Mouse (Mus musculus) brain, embryonic 14.5 days (tissue): ENCODE data around the gene Olfr370. TPM values are rescaled to one million over a fixed set of nuclear protein-coding genes. Genes with fewer than 3 reads are reported as not detected.

Source experiments
- DNase-seq: peaks from one replicate; pipeline ENCODE4 v3.0.0-alpha.2; 2011; ENCODE audit warnings: low read depth
- CTCF ChIP-seq: fragments of 200-500 bp; IDR thresholded peaks from 2 replicates; pipeline ENCODE4 v1.5.1; 2012; ENCODE audit warnings: inconsistent platforms, mild to moderate bottlenecking, moderate library complexity, borderline replicate concordance; ENCODE audit not compliant: insufficient read depth, insufficient read length; ENCODE audit errors: extremely low read depth
- POLR2A ChIP-seq: fragments of 200-500 bp; IDR thresholded peaks from 2 replicates; pipeline ENCODE4 v1.6.1; 2012; ENCODE audit warnings: mild to moderate bottlenecking, inconsistent platforms, borderline replicate concordance; ENCODE audit not compliant: poor library complexity, insufficient read depth, insufficient read length, severe bottlenecking; ENCODE audit errors: extremely low read depth
- polyA plus RNA-seq: library from polyadenylated mRNA; depleted of rRNA; stranded (reverse); fragments of >200 nt; gene quantifications from 2 replicates; pipeline ENCODE4 v1.2.3, GENCODE M21; 2012

The Olfr370 gene
- polyA plus RNA-seq, 1 experiment: 0.15 TPM

DNA sequence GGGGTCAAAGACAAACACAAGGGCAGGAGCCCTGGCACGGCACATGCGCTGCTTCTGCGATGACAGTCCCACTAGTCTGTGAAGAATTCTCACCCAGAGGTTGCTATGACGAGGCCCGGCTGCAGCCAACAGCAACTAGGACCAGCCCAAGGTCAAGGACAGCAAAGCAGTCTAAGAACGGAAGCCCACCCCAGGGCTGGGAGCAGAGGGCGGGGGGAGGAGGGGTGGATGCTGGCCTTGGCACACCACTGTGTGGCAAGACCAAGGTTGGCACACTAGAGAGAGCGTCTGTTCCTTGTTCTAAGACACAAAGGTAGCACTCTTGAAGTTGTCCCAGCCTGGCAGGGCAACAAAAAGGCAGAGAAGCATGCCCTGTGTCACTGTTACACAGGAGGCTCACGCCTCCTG lies 41.8 kb downstream of the Olfr370 start:
- peak; percentile 42 for DNase-seq
- TF ChIP-seq POLR2A: no peak
- TF ChIP-seq CTCF: no peak

DNA sequence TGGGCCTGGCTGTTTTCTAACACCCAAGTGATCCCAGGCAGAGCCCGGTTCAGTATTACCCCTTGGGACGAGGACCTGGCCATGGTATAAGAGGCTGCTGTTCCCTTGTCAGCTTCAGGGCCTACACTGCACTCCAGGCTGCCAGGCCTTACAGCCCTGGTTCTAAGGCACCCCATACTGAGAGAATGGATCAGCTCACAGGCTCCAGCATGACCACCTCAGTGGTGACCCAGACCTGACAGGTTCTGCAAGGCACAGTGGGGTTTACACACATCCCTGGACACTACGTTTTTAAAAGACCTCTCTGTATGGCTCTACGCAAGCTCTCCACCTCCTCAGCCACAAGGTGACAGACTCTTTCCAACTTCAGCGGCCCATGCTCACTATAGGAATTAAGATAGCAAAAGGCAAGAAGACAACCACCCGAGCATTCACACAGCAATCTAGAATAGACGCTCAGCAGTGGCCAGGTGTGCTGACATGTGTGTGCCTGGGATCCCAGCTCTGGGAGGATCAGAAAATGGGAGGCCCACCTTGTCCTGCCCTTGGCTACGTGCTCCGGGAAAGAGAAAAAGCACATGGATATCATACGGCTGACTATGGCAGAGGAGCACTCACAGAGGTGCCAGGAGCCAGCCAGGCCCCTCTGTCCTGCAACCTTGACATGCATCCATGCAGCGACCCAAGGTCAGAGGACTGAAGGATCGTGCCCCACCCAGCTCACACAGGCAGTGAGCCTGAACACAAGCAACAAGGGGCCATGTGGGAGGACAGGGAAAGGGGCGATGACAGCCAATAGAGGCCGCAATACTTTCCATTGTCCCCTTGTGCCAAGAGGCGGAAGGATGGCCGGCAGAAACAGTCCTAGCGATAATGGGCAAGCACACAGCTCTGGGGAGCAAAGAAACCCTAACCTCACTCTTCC lies 42.8 kb downstream of the Olfr370 start:
- TF ChIP-seq POLR2A (no peak), CTCF (no peak)

DNA sequence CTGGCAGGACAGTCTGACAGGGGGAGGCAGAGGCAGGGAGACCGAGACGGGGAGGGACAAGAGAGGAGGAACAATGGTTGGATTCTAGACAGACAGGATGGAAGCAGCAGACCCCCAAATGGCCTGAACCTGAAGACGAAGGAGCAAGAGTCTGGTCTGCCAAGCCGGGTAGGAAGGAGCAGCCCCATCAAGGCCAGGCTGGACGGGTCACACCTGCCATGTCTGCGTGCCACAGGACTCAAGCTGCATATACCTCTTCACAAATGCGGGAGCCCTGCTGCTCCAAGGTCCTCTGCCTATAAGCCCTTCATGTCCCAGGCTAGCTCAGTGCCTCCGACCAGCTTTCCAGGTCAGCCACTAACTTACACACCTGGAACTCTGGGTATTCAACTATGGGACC lies 44.1 kb downstream of the Olfr370 start:
- no peak for TF ChIP-seq POLR2A
- no peak for TF ChIP-seq CTCF
- no peak for DNase-seq

More for the DNA sequence above, 42.8 kb downstream of the Olfr370 start:
- DNase-seq: no peak

DNA sequence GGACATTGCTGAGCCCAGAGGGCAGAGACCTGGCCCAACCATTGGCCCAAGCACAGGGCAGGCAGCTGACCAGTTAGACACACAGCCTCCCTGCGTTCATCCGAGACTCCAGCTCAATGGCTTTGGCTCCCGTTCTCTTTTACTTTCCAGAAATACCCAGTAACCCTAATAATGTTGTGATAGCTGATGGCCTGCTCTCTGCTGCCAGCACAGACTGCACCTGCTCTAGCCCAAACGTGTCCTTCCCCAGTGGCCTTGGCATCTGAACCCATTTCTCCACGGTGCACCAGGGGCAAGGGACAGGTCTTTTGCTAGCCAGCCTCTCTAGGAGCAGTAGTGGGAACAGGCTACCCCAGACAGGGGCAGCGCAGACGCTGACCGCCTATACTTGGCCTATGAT lies 45.2 kb downstream of the Olfr370 start:
- TF ChIP-seq CTCF (no peak), POLR2A (no peak)
- no peak for DNase-seq

DNA sequence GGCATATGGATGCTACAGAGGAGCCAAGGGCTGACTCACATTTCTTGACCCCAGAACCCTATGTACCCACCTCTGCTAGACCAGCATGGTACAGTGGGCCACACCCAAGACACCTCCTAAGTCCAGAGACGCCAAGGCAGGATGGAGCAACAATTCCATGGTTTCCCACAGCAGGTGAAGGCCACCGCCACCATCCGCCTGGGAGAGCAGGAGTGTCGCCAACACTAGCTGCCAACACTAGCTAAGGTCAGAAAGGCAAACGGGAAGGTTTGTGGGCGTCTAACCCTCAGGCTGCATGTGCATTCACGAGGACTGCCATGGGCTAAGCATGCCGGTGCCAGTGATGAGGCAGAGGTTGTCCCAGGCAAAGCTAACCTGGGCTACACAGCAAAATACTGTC lies 46.6 kb downstream of the Olfr370 start:
- no peak for DNase-seq
- TF ChIP-seq CTCF: no peak
- TF ChIP-seq POLR2A: no peak

DNA sequence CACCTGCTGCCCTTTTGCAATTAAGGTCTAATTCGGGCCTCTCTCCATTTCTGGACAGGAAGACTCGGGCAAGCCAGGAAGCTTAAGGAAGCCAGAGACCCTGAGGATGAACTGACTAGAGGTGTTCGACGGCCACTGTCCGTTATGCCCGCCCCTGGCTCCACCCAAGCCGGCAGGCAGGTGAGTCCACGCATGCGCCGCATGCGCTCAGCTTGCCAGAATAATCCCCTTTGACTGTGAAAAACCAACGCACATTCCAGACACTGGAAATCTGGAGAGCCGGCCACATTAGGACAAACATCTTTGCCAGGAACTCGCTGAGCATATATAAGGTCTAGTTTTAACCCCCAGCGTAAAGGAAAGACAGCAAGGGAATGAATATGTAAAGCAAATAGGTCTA lies 47.7 kb downstream of the Olfr370 start:
- no peak for DNase-seq
- no peak for TF ChIP-seq CTCF
- TF ChIP-seq POLR2A: no peak

DNA sequence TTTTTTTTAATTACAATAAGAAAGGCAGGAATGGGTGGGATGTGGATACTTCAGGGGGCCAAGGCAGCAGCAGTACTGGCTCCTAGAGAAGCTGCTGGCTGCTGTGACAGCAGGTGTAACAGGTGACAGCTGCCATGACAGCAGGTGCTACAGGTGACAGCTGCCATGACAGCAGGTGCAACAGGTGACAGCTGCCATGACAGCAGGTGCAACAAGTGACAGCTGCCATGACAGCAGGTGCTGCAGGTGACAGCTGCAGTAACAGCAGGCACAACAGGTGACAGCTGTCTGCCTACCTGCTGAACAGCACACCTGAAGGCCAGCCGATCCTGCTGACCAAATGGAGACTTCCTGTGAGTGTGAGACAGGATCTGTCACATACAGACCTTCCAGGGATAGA lies 49.2 kb downstream of the Olfr370 start:
- TF ChIP-seq POLR2A: no peak
- TF ChIP-seq CTCF: no peak
- DNase-seq: peak; percentile 31

DNA sequence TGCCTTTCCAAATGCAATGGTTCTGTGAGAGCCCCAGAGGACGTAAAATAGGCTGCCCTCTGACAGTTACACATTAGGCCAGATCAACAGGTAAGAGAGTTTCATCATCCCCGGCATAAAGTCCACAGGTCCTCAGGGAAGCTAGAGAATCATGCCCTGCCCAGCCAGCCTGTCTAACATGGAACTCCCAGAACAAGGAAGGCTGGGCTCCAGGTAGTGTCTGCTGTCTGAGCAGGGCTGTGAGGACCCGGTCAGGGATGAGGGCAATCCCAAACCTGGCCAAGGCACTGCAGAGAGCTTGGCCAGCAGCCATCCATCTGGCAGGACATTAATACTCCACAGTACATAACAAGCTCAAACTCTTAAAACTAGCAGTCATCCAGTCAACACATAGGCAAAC lies 49.8 kb downstream of the Olfr370 start:
- DNase-seq: no peak
- TF ChIP-seq CTCF (no peak), POLR2A (no peak)

DNA sequence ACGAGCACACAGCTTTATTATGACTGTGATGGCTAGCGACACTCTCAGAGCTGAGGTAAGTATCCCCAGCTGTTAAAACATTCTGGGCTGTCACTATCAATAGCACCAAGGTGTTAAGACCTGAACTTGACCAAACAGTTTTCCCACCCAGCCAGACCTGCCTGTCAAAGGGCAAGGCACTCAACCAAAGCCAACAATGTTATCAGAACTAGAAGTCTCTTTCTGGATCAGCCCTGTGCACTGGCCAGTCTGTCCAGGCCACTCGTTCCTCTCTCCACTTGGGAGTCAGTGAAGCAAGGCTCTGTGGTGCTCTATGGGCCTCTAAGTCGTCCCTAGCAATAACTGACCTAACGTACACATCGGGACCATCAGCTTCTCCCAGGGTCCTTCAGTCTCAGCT lies 52.1 kb downstream of the Olfr370 start:
- no peak for DNase-seq
- no peak for TF ChIP-seq POLR2A
- no peak for TF ChIP-seq CTCF

DNA sequence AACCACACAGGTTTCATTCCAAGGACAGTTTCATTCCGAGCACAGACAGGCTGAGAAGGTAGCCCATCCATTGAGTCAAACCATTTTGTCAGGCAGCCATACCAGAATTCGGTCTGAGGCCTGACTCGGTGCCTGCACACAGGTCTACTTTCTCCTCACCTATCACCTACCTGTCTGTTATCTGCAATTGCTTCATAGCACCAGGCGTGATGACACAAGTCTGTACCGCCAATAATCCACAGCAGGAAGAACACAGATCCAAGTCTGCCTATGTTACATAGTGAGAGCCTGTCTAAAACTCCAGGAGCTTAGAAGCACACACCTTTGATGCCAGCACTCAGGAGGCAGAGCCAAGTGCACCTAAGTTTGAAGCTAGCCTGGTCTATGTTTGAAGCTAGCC lies 53.3 kb downstream of the Olfr370 start:
- DNase-seq: no peak
- no peak for TF ChIP-seq CTCF
- no peak for TF ChIP-seq POLR2A

DNA sequence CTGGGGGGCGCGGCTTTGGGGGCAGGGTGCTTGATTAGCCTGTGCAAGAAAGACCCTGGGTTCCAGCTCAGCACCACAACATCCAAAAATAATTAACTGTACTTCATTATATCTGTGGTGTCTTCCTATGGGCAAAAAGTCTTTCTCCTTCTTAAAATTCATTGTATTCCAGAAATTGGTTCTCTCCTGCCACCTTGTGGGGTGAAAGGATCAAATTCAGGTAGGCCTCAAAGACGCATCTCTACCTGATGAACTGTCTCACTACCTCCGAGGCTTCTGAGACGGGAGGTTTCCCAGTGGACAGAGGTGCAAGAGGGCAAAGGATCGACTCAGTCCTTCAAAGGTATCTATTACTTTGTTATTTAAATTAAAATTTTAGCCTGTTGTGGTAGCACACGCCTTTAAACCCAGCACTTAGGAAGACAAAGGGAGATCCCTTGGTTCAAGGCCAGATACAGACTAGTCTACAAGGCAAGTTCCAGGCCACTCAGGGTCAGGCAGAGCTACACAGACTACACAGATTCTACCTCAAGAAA lies 55.0 kb downstream of the Olfr370 start:
- no peak for DNase-seq
- TF ChIP-seq CTCF (no peak), POLR2A (no peak)

DNA sequence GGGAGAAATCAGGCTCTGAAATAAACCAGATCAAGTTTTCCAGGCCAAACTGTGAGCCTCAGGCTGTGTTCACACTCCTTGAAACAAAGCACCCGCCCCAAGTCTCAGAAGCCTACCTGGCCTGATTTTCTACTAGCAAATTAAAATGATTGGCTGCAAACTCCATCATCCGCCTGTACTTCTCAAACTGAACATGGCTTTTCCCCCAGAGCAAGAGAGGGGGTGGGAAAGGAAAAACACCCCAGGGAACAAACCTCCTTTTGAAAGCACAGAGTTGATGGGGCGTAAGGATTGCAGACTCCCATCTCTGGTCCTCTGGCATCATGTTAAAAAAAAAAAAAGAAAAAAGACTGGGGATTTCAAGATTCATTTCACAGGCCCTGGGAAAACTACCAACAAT lies 57.1 kb downstream of the Olfr370 start:
- DNase-seq: no peak
- TF ChIP-seq CTCF (no peak), POLR2A (no peak)
